Mouse (Mus musculus): Measurements from ENCODE around the gene Hoxb6. TPM values are rescaled to one million over a fixed set of nuclear protein-coding genes. Genes with fewer than 3 reads are reported as not detected.

The Hoxb6 gene
- polyA plus RNA-seq, 1 experiment from 2014 or later = not detected

DNA sequence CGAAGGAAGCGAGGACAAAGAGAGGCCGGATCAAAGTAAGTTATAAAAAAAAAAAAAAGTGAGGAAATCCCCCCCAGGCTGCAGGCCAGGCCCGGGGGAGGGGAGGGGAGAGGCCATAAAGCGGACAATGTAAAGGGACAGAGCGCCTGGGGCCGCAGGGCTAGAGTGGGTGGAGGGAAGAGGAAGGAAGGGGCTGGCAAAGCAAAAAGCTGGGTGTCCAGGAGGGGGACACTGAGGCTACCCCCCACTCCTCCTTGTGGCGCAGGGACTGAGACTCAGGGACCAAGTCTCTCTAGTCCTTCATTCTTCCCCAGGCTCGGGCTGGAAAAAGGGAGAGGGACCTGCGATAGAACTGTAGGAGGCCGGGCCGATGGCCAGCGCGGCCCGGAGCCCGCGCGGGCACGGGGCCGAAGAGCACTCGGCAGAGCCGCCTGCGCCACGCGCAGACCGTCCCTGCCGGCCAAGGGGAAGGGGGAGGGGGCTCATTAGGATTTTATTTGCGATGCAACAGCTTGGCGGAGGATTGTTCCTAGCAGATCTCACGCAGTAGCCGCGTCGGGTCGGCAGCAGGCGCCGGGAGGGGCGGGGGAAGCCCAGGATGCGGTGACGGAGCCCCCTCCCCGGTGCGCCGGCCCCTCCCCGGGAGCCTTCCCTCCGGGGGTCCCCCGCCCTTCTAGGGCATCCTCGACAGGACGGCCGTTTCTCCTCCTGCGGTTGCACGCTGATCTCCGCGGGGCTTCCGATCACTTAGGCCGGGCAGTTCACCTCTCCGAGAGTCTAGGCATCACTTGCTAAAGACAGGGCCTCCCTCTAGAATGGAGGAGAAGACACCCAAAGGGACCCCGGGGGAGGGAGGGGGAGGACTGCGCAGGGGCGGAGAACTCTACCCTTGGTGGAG, 20.0 kb upstream of the Hoxb6 start:
- ATAC-seq (ENCODE audit: insufficient number of reproducible peaks, insufficient read depth, low FRiP score, low TSS enrichment) = no peak
- H3K27me3 ChIP-seq = peaks cover 98% of the 10 kb centered on the region
- no peaks in the 10 kb centered on the region for H3K9me3 ChIP-seq
- no peak overlapping the region for H3K27ac ChIP-seq
- no peak overlapping the region for H3K4me2 ChIP-seq (replicated peaks)
- no peak overlapping the region for H3K4me3 ChIP-seq
- no peak overlapping the region for H3K9ac ChIP-seq
- H3K4me1 ChIP-seq = no peaks in the 10 kb centered on the region; the same call in 1 of the 2 replicates
- WGBS = under 1% methylated on average over 54 of the region's 58 CpGs
- H3K36me3 ChIP-seq = no peaks in the 10 kb centered on the region

DNA sequence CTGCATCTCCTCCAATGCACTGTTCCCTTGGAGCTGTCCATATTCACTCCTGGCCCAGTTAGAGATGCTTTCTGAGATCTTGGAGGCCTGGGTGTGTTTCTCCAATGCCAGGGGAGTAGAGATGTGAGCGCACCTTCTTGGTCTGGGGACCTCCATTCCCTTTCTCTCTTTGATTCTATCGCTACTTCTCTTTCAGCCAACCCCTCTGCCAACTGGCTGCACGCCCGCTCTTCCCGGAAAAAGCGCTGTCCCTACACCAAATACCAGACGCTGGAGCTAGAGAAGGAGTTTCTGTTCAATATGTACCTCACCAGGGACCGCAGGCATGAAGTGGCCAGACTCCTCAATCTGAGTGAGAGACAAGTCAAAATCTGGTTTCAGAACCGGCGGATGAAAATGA, 17.8 kb upstream of the Hoxb6 start:
- Histone ChIP-seq H3K27ac (no peak overlapping the region), H3K9me3 (no peaks in the 10 kb centered on the region), H3K4me2 (replicated peaks) (no peak overlapping the region), H3K4me1 (no peaks in the 10 kb centered on the region; the same call in 1 of the 2 replicates), H3K9ac (no peak overlapping the region), H3K27me3 (peaks cover 99% of the 10 kb centered on the region), H3K36me3 (no peaks in the 10 kb centered on the region), H3K4me3 (no peak overlapping the region)
- ATAC-seq (ENCODE audit: insufficient number of reproducible peaks, insufficient read depth, low FRiP score, low TSS enrichment) = no peak
- WGBS = 3% methylated on average over 10 of the region's 10 CpGs

DNA sequence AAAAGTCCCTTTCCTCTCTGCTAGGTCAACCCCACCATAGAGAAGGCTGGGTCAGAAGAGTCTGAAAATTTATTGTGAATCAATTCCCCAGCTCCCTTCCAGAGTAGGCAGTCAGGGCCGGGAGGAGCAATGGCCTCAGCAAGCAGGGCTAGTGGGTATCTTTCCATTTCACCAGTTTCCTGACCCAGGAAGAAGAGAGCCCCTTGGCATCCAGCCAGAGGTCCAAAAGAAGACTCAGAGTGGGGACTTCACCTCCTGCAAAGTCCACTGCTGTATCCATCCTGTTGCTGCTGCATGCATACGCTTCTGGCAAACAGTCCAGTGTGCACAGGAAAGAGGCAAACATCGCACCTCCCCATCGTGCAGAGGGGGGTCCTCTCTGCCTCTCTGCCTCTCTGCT, 16.4 kb upstream of the Hoxb6 start:
- H3K36me3 ChIP-seq = no peaks in the 10 kb centered on the region
- H3K4me2 ChIP-seq (replicated peaks) = no peak overlapping the region
- H3K4me1 ChIP-seq = no peaks in the 10 kb centered on the region; the same call in 1 of the 2 replicates
- peaks cover 97% of the 10 kb centered on the region for H3K27me3 ChIP-seq
- 8% methylated on average over 4 of the region's 4 CpGs for WGBS
- ATAC-seq (ENCODE audit: insufficient number of reproducible peaks, insufficient read depth, low FRiP score, low TSS enrichment) = no peak
- H3K4me3 ChIP-seq = no peak overlapping the region
- H3K9ac ChIP-seq = no peak overlapping the region
- H3K27ac ChIP-seq = no peak overlapping the region
- H3K9me3 ChIP-seq = no peaks in the 10 kb centered on the region

DNA sequence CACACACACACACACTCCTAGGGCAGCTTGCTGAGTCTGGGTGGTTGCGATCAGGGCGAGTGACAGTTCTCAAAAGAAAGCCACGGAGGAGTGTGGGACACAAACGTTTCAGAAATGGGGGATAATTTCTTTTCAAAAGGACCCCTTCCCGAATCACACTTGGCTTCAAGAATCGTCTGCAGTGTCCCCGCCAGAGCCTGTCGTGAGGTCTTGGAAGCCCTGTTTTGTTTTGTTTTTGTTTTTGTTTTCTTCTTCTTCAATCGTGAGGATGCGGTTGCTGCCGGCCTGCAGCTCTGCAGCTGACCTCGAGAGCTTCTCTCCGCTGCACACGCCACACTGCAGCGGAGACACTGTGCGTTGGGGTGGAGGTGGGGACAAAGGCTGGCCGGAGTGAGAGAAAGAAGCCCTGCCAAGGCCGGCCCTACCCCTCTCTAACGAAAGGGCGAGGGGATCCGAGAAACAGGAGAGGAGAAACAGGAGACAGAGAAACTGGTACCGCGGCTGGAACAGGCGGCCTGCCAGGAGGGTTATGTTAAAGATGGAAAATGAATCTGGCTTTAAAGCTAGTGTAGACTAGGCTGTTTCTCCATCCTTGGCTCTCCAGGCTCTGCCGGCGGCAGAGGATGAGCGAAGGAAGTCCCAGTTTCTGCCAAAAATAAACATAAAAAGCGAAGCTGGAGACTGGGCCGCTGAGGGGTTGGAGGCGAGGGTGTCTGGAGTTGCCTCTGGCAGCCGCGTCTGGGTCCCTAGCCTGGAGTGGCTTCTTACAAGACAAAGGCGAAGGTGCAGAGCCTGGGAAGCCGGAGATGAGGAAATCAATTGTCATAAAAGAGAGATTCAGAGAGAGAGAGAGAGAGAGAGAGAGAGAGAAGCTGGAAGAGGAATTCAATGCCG, 14.9 kb upstream of the Hoxb6 start:
- Histone ChIP-seq H3K36me3 (no peaks in the 10 kb centered on the region), H3K4me1 (no peaks in the 10 kb centered on the region; the same call in 1 of the 2 replicates), H3K4me2 (replicated peaks) (no peak overlapping the region), H3K27ac (no peak overlapping the region), H3K4me3 (no peak overlapping the region), H3K9ac (no peak overlapping the region), H3K27me3 (peaks cover 96% of the 10 kb centered on the region), H3K9me3 (no peaks in the 10 kb centered on the region)
- ATAC-seq (ENCODE audit: insufficient number of reproducible peaks, insufficient read depth, low FRiP score, low TSS enrichment) = no peak
- 1% methylated on average over 35 of the region's 35 CpGs for WGBS

DNA sequence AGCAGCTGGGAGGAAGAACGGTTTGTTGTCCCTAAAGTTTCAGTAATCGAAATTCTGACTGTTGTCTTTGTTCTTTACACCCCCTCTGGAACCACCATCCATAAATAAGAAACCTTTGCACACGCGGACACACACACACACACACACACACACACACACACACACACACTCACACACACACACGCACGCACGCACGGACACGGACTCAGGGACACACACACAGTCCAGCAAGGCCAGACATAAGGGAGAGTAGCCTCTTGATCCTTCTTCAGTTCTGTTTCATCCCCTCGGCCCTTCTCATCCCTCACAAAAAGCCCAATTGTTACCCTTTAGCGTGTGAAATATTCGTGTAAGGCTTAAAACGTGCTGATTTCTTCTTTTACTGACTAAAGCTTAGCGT, 14.0 kb upstream of the Hoxb6 start:
- no peaks in the 10 kb centered on the region for H3K9me3 ChIP-seq
- no peak overlapping the region for H3K4me2 ChIP-seq (replicated peaks)
- H3K27me3 ChIP-seq = peaks cover 96% of the 10 kb centered on the region
- no peak overlapping the region for H3K9ac ChIP-seq
- WGBS = 14% methylated on average over 14 of the region's 14 CpGs
- no peak overlapping the region for H3K4me3 ChIP-seq
- H3K4me1 ChIP-seq = no peaks in the 10 kb centered on the region
- no peak for ATAC-seq (ENCODE audit: insufficient number of reproducible peaks, insufficient read depth, low FRiP score, low TSS enrichment)
- no peak overlapping the region for H3K27ac ChIP-seq
- no peaks in the 10 kb centered on the region for H3K36me3 ChIP-seq

DNA sequence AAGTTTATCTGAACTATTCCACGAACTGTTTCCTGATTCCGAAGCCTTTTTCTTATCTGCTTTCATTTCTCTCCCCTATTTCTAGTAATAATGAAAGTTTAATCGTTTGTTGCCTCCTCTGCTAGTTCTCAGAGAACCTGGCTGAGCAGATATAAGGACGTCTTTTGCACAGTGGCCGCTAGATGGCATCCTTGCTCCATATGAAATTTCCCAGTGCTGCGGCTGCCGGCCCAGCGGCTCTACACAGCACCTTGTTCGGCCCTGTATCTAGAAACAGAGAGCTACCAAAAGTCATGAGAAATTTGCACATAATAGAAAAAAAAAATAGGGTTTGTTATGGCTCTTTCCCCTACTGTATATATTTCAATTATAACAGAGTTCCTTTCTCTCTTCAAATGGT, 13.5 kb upstream of the Hoxb6 start:
- H3K4me1 ChIP-seq = no peaks in the 10 kb centered on the region
- no peak overlapping the region for H3K27ac ChIP-seq
- peaks cover 96% of the 10 kb centered on the region for H3K27me3 ChIP-seq
- H3K4me3 ChIP-seq = no peak overlapping the region
- no peak overlapping the region for H3K4me2 ChIP-seq (replicated peaks)
- no peaks in the 10 kb centered on the region for H3K36me3 ChIP-seq
- under 1% methylated on average over 9 of the region's 9 CpGs for WGBS
- no peak for ATAC-seq (ENCODE audit: insufficient number of reproducible peaks, insufficient read depth, low FRiP score, low TSS enrichment)
- no peak overlapping the region for H3K9ac ChIP-seq
- no peaks in the 10 kb centered on the region for H3K9me3 ChIP-seq

DNA sequence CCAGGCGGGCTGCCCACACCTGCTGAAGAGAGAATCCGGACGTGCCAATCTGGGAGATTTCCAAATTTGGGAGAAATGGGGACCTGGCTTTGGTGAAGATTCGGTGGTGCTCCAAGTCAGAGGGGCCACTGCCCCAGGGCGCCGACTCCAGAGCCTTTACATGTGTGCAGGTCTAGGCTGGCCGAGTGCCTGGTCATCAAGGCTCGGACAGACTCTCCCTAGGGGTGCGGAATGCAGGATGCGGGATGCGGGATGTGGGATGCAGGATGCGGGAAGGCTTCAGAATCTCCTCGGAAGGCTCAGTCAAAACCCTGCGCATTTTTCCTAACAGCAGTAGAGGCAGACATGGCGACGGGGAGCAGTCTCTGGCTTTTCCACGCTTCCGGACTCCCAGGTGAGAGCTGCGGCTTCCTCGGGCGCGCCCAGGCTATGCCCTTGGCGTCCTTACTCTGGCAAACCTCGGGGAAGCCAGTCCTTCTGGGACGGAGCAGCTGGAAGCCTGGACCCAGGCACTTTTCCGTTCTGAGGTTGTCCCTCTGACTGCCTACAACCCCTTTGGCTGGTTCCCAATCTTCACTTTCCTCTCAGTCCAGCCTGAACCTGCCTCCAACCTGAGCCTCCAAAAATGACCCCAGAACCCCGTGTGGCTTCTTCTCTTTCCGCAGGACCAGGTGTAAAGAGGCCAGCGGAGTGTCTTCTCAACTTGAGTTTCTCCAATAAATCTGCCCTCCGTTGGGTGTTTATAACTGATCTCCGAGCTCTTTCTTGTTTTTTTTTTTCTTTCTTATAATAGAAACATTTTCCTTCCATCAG, 12.6 kb upstream of the Hoxb6 start:
- Histone ChIP-seq H3K4me3 (no peak overlapping the region), H3K36me3 (no peaks in the 10 kb centered on the region), H3K27ac (no peak overlapping the region), H3K9me3 (no peaks in the 10 kb centered on the region), H3K4me2 (replicated peaks) (no peak overlapping the region), H3K9ac (no peak overlapping the region), H3K4me1 (0 out of 2 replicates have a peak, but pooled peaks cover 3% of the 10 kb centered on the region), H3K27me3 (peaks cover 96% of the 10 kb centered on the region)
- no peak for ATAC-seq (ENCODE audit: insufficient number of reproducible peaks, insufficient read depth, low FRiP score, low TSS enrichment)
- 2% methylated on average over 31 of the region's 31 CpGs for WGBS

DNA sequence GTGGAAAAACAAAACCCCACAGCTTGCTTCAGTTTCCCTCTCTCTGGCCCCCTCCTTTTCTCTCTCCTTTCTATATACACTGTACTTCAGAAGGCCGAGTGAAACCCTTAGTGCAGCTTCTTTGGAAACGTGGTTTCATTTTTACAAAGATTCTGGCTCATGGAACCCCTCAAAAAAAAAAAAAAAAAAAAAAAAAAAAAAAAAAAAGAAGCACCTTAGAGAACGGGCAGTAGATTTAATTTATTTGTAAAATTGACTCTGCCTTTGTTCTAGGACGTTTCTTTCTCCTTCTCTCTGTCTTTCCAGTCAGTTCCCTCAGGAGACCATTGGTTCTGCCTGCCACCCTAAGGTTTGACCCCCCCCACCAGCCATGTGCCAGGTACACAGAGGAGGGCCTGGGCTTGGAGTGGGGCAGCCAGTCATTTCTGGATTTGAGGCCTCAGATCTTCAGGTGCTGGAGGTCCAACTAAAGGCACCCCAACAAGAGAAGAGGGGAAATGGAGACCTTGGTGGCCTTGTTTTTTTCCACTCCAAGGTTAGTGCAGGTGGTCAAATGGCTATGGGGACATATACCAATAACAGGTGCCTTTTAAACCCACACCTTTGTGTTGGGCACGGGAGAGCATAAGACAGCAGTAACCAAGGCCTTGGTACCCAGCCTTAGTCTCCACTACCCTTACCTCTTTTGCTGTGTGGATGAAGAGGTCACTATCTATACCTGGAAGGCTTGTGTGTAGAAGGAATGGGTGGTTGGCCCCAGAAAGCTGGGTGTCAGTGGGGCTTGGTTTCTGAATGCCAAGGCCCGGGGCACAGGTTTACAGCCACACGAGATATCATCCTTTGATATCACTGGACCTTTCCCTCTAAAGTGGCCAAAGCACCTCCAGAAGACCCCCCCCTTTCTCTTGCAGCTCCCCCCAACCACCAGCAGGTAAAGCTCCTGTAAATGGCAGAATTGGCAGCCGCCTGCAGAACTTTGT, 11.6 kb upstream of the Hoxb6 start:
- H3K36me3 ChIP-seq = no peaks in the 10 kb centered on the region
- ATAC-seq (ENCODE audit: insufficient number of reproducible peaks, insufficient read depth, low FRiP score, low TSS enrichment) = no peak
- 8% methylated on average over 8 of the region's 8 CpGs for WGBS
- no peak overlapping the region for H3K4me3 ChIP-seq
- H3K4me2 ChIP-seq (replicated peaks) = no peak overlapping the region
- H3K9ac ChIP-seq = no peak overlapping the region
- peaks cover 96% of the 10 kb centered on the region for H3K27me3 ChIP-seq
- H3K27ac ChIP-seq = no peak overlapping the region
- 0 out of 2 replicates have a peak, but pooled peaks cover 3% of the 10 kb centered on the region for H3K4me1 ChIP-seq
- H3K9me3 ChIP-seq = no peaks in the 10 kb centered on the region

DNA sequence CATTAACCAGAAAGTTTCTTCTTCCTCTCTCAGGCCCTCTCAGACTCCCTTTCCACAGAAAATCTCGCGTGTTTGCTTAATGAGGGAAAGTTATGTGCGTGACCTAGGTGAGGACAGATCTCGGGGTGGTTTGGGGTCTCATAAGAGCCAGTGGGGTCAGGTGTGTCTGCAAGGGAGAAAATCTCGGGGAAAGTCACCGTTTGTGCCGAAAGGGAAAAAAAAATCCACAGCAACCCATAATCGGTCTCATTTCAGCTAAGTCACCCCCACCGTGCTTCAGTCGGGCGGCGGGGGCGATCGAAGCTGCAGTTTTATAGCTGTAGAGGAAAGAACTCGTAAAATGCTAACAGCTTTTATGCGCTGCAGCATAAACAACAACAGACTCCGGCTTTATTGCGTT, 10.9 kb upstream of the Hoxb6 start:
- Histone ChIP-seq H3K27me3 (peaks cover 96% of the 10 kb centered on the region), H3K4me3 (no peak overlapping the region), H3K27ac (no peak overlapping the region), H3K9ac (no peak overlapping the region), H3K9me3 (no peaks in the 10 kb centered on the region), H3K4me2 (replicated peaks) (no peak overlapping the region), H3K4me1 (0 out of 2 replicates have a peak, but pooled peaks cover 3% of the 10 kb centered on the region), H3K36me3 (no peaks in the 10 kb centered on the region)
- ATAC-seq (ENCODE audit: insufficient number of reproducible peaks, insufficient read depth, low FRiP score, low TSS enrichment) = no peak
- 4% methylated on average over 18 of the region's 18 CpGs for WGBS

DNA sequence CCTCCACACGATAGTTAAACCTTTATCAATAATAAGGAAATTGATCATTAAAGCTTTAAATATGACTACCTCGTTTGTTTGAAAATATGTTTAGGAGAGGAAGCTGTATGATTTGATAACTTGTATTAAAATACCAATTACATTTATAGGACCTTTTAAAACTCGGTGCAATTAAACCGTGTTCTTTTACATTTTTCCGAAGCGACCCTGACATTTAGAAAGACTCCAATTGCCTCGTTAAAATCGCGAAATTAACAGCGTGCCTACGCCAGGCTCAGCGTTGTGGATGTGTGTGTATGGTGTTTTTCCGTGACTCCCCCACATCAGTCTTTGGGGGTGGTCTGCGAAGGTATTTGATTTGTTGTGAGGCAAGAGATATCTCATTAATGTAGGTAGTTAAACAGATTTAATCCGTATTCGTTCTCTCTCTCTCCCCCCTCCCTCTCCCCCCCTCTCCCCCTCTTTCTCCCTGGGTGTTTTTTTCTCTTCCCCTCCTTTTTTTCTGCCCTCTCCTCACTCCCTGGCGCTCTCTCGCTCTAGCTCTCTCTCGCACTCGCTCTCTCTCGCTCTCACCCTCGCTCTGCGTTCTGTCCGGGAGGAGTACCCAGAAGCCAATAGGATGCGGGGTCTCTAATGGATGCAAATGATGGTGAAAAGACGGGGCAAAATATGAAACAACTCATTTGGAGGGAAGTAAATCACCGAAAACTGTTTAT, 10.3 kb upstream of the Hoxb6 start, which contains the start of gene Hoxb8:
Gene Hoxb8, plus strand, starts transcription at position 51 of the 716 bp plus-strand sequence.
- Histone ChIP-seq H3K36me3 (no peaks in the 10 kb centered on the region), H3K27me3 (peaks cover 96% of the 10 kb centered on the region), H3K4me2 (replicated peaks) (no peak within 1 kb of the TSS), H3K27ac (no peak within 1 kb of the TSS), H3K9ac (no peak within 1 kb of the TSS), H3K4me1 (0 out of 2 replicates have a peak, but pooled peaks cover 3% of the 10 kb centered on the region), H3K9me3 (no peaks in the 10 kb centered on the region), H3K4me3 (no peak within 1 kb of the TSS)
- no peak for ATAC-seq (ENCODE audit: insufficient number of reproducible peaks, insufficient read depth, low FRiP score, low TSS enrichment)
- 2% methylated on average over 27 of the region's 27 CpGs for WGBS
